Mouse (Mus musculus) spleen, postnatal 4 days (tissue): ENCODE data around the gene Kifc5b.
A peak's percentile ranks its signal among the peaks of the same experiment; 100 is the strongest.
"Not testable (repeated sequence)": the region's sequence is repeated elsewhere in the genome, so short reads cannot be mapped to it uniquely, and the experiment has no call there.

Experiments
- DNase-seq, 2 experiments: peaks; one replicate each; pipeline ENCODE4 v3.0.0; 2022; ENCODE audit warnings: low spot score in 2 of 2

Kifc5b gene

DNA sequence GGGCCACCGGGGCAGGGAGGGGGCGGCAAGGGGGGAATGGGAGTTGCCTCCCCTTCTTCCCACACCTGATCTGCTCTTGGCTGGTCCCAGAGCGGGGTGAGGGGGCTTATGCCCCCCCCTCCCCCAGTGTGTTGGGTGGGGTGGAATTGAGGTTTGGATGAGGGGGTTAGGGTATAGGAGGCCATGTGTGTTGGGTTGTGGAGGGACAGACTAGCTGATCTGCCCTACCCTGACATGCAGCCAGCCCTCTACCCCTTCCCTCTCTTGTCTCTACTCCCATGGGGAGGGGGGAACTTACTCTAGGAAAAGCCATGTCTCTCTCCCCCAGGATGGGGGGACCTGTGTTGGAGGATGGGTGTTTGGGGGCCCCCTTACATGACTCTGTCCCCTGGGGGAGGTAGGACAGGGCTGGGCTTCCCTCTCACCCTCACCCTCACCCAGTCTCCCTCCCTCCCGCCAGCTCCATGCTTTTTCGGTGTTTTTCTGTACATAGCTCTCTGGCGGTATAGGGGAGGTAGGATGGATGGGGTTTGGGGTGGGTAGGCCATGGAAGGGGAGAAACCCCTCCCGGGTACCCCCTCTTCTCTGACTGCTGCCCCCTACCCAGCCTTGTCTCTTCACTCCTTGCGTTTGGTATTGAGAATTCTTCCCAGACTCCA, 54.5 kb downstream of the Kifc5b start:
- no peak for DNase-seq

DNA sequence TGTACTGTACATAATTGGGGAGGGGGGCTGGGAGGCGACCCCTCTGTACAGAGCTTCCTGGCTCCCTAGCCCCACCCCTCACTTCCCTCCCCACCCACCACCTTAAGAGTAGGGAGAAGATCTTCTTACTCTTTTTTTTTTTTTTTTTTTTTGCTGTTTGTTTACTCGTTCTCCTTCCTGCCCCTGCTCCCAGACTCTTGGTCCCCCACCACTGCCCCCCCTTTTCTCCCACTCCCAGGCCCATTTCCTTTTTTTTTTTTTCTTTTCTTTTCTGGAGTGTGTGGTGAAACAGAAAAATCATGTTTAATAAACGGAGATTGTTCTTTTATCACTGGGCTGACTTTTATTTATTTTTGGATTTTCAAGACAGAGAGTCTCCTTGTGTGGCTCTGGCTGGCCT, 55.2 kb downstream of the Kifc5b start:
- no peak for DNase-seq

DNA sequence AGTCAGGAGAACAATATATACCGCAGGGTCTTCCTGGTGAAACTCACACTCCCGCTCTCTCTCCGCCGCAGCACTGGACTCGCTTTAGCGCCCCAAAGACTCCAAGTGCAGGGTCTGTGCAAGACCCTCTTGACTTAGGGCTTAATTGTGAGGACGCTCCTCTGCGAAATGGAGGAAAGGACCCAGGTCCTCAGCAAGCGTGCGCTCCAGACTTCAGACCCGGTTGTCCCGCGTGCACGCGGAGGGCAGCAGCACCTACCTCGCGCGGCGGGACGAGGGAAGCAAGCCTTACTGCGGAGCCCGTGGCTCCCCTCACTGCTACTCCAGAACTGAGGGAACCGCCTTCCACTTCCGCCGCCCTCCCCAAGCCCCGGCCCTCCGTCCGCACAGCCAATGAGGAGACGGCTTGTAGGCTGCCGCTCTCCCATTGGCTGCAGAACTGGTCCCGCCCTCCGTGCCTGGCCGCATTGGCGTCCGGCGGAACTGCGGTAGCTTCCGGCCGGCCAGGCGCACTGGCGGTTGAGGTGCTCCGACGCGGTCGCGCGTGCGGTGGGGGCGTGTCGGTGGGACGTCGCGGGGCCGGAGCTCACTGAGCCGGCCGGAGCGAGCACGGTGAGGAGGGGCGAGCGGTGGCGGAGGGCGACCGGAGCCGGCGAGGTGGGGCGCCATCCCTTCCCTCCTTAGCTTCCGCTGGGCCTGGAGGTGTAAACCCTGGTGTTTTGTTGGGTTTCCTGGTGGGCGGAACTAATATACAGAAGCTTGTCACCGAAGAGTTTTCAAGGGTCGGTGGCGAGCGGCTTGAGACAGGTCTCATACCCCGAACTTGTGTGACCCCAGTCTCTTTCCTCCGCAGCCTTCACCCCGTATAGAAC, 56.0 kb downstream of the Kifc5b start, which contains the start of gene Zbtb9:
Gene Zbtb9 (plus strand): TSS at position 465 of the 872 bp plus-strand sequence.
- DNase-seq = peak; percentile 97 to 98

DNA sequence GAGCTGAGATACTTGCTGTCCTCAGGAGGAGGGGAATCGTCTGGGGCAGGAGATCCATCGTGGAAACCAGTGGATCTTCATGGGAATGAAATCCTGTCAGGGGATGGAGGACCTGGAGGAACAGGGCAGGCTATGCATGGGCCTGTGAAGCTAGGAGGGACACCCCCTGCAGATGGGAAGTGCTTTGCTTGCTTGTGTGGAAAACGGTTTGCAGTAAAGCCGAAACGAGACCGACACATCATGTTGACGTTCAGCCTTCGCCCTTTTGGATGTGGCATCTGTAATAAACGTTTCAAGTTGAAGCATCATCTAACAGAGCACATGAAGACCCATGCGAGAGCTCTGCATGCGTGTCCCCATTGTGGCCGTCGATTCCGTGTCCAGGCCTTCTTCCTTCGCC, 57.7 kb downstream of the Kifc5b start:
- DNase-seq = no peak

DNA sequence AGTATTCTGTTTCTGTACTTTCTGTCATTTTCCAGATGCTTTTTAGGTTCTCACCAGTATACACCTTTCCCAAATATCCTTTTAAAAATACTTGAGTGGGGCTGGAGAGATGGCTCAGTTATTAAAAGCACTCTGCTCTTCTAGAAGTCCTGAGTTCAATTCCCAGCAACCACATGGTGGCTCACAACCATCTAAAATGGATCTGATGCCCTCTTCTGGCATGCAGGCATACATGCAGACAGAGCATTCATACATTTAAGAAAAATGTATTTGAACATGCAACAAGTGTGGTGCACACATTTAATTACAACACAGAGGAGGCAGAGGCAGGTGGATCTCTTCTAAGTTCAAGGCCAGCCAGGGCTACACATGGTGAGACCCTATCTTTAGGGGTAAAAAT, 58.5 kb downstream of the Kifc5b start:
- no peak for DNase-seq

DNA sequence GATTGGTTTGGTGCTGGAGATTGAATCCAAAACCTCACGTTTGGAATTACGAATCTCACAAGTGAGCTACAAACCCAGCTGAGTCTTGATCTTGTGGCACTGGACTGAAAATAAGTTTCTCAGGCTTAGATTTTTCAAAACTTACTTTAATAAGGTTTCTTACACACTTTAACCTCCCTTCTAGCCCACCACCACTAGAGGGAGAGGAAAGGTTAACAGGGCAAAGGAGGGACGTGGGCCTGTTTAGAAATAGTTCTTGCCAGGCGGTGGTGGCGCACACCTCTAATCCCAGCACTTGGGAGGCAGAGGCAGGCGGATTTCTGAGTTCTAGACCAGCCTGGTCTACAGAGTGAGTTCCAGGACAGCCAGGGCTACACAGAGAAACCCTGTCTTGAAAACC, 60.5 kb downstream of the Kifc5b start:
- not testable (repeated sequence) for DNase-seq

DNA sequence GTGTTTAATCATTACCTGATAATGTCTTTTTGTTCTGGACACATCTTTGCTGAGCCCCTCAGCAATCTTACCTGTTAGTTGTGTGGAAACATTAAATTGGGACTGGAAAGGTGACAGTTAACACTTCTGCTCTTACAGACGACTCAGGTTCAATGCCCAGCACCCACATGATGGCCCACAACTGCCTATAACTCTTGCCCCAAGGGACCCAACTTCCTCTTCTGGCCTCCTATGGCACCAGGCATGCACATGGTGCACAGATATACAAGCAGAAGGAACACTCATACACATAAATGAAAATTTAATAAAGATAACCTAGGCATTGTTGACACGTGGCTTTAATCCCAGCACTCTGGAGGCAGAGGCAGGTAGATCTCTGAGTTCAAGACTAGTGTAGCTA, 62.5 kb downstream of the Kifc5b start:
- DNase-seq = peak in 1 of 2 experiments; percentile 45

DNA sequence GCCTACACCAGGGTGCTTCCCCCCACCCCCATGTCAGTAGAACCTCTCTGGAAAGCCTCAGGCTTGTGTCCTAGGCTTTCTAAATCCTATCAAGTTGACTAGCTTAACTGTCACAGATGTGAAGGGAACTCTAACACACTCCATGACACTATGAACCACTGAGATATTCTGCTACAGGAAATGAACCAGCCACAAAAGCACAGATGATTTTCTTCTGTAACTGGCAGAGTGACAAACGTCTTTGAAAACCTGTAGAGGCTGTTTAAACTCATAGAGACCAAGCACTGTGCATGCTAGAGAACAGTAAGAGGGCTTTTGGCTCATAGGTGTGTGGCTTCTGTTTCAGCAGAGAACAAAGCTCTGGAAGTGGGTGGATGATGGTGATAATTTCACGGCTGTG, 64.2 kb downstream of the Kifc5b start:
- no peak for DNase-seq
